Mouse (Mus musculus): Measurements from ENCODE around the gene Dlx6. TPM values are rescaled to one million over a fixed set of nuclear protein-coding genes. Genes with fewer than 3 reads are reported as not detected.

Gene Dlx6
- polyA plus RNA-seq, 1 experiment, result not detected

DNA sequence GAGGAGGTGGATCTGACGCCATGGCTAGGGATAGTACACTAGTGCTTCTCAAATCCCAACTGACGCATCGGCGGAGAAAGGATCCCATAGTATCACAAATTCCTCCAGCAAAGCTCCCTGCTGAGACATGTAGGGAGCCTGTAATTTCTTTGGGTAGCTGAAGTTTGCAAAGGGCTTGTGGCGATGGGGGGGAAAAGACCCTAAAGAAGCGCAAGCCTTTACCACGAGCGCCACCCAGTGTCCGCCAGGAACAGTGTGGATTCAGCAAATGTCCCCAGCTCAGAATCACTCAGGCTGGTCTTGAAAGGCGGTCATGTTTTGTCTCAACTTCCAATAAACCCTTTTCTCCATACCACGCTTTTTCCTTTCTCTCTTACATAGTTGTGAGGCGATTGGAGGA, 21.8 kb downstream of the Dlx6 start:
- Histone ChIP-seq H3K4me3 (no peak overlapping the region), H3K36me3 (ENCODE audit: control insufficient read depth, insufficient read depth) (no peaks in the 10 kb centered on the region), H3K27me3 (ENCODE audit: control insufficient read depth, insufficient read depth, insufficient read length) (peaks cover 27% of the 10 kb centered on the region), H3K79me2 (ENCODE audit: control insufficient read depth, insufficient read depth) (no peaks in the 10 kb centered on the region), H3K4me2 (ENCODE audit: low read depth) (no peak overlapping the region), H3ac (ENCODE audit: control insufficient read depth, insufficient read length) (no peak overlapping the region)
- TF ChIP-seq REST (IDR thresholded peaks at IDR 0.05; ENCODE audit: insufficient read depth, insufficient read length) (no peak), MYOD1 (IDR thresholded peaks at IDR 0.05; ENCODE audit: control insufficient read depth in 1 of 3, insufficient read length in 2 of 3, low read depth in 2 of 3) (no peak), POLR2AphosphoS2 (IDR thresholded peaks at IDR 0.05; ENCODE audit: insufficient read length, low read depth) (no peak), E2F4 (IDR thresholded peaks at IDR 0.05; ENCODE audit: insufficient read depth) (no peak), SRF (IDR thresholded peaks at IDR 0.05; ENCODE audit: control insufficient read depth, insufficient read length, low read depth) (no peak), TCF12 (IDR thresholded peaks at IDR 0.05; ENCODE audit: insufficient read depth, poor library complexity, severe bottlenecking) (no peak), USF1 (IDR thresholded peaks at IDR 0.05; ENCODE audit: low read depth) (no peak), CEBPB (IDR thresholded peaks at IDR 0.05; ENCODE audit: insufficient read depth, poor library complexity, severe bottlenecking) (no peak), MYOG (IDR thresholded peaks at IDR 0.05; ENCODE audit: control insufficient read depth in 1 of 3, insufficient read depth in 1 of 3, insufficient read length in 2 of 3, low read depth in 2 of 3) (no peak)

DNA sequence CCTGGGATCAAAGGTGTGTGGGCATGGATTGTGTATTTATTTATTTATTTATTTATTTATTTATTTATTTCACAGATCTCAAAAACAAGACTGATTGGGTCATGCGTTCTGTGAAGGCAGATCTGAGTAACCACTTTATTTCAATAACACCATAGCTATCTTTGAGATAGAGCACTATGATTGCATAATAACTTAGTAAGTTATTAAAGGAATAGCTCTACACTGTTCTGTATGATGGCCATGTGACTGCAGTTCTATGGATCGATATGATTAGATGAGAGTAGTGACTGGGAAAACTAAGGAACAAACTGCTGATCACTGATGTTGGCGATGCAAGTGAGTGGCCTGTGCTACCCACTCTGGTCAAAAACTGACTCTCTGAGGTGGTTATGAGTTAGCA, 23.1 kb downstream of the Dlx6 start:
- H3ac ChIP-seq (ENCODE audit: control insufficient read depth, insufficient read length), result no peak overlapping the region
- no peak overlapping the region for H3K4me3 ChIP-seq
- H3K79me2 ChIP-seq (ENCODE audit: control insufficient read depth, insufficient read depth), result no peaks in the 10 kb centered on the region
- H3K4me2 ChIP-seq (ENCODE audit: low read depth), result no peak overlapping the region
- H3K36me3 ChIP-seq (ENCODE audit: control insufficient read depth, insufficient read depth), result no peaks in the 10 kb centered on the region
- peaks cover 18% of the 10 kb centered on the region for H3K27me3 ChIP-seq (ENCODE audit: control insufficient read depth, insufficient read depth, insufficient read length)
- TF ChIP-seq TCF12 (IDR thresholded peaks at IDR 0.05; ENCODE audit: insufficient read depth, poor library complexity, severe bottlenecking) (no peak), REST (IDR thresholded peaks at IDR 0.05; ENCODE audit: insufficient read depth, insufficient read length) (no peak), SRF (IDR thresholded peaks at IDR 0.05; ENCODE audit: control insufficient read depth, insufficient read length, low read depth) (no peak), CEBPB (IDR thresholded peaks at IDR 0.05; ENCODE audit: insufficient read depth, poor library complexity, severe bottlenecking) (no peak), MYOG (IDR thresholded peaks at IDR 0.05; ENCODE audit: control insufficient read depth in 1 of 3, insufficient read depth in 1 of 3, insufficient read length in 2 of 3, low read depth in 2 of 3) (no peak), POLR2AphosphoS2 (IDR thresholded peaks at IDR 0.05; ENCODE audit: insufficient read length, low read depth) (no peak), MYOD1 (IDR thresholded peaks at IDR 0.05; ENCODE audit: control insufficient read depth in 1 of 3, insufficient read length in 2 of 3, low read depth in 2 of 3) (no peak), E2F4 (IDR thresholded peaks at IDR 0.05; ENCODE audit: insufficient read depth) (no peak), USF1 (IDR thresholded peaks at IDR 0.05; ENCODE audit: low read depth) (no peak), MAX (IDR thresholded peaks at IDR 0.05; ENCODE audit: low read depth) (no peak), TCF3 (IDR thresholded peaks at IDR 0.05; ENCODE audit: insufficient read length, low read depth) (no peak), POLR2A (IDR thresholded peaks at IDR 0.05; ENCODE audit: insufficient read length, low read depth) (no peak)

DNA sequence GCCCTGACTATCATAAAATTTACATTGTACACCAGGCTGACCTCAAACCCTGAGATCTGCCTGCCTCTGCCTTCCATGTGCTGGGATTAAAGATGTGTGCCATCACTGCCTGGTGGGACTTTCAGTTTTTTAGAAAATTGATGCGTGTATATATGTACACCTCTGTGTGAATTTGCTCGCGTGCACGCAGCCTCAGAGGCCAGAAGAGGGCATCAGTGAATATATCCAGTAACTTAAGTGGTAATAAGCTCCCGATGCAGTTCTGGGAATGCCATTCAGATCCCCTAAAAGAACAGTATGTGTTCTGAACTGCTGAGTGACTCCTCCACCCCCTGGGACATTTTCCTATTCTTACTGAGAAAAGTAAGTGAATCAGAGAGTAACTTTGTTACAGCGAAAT, 26.9 kb downstream of the Dlx6 start:
- H3K36me3 ChIP-seq (ENCODE audit: control insufficient read depth, insufficient read depth), result no peaks in the 10 kb centered on the region
- TF ChIP-seq CEBPB (IDR thresholded peaks at IDR 0.05; ENCODE audit: insufficient read depth, poor library complexity, severe bottlenecking) (no peak), MYOD1 (IDR thresholded peaks at IDR 0.05; ENCODE audit: control insufficient read depth in 1 of 3, insufficient read length in 2 of 3, low read depth in 2 of 3) (no peak), TCF12 (IDR thresholded peaks at IDR 0.05; ENCODE audit: insufficient read depth, poor library complexity, severe bottlenecking) (no peak), MYOG (IDR thresholded peaks at IDR 0.05; ENCODE audit: control insufficient read depth in 1 of 3, insufficient read depth in 1 of 3, insufficient read length in 2 of 3, low read depth in 2 of 3) (no peak), E2F4 (IDR thresholded peaks at IDR 0.05; ENCODE audit: insufficient read depth) (no peak), MAX (IDR thresholded peaks at IDR 0.05; ENCODE audit: low read depth) (no peak), SRF (IDR thresholded peaks at IDR 0.05; ENCODE audit: control insufficient read depth, insufficient read length, low read depth) (no peak), POLR2A (IDR thresholded peaks at IDR 0.05; ENCODE audit: insufficient read length, low read depth) (no peak), REST (IDR thresholded peaks at IDR 0.05; ENCODE audit: insufficient read depth, insufficient read length) (no peak), TCF3 (IDR thresholded peaks at IDR 0.05; ENCODE audit: insufficient read length, low read depth) (no peak), USF1 (IDR thresholded peaks at IDR 0.05; ENCODE audit: low read depth) (no peak), POLR2AphosphoS2 (IDR thresholded peaks at IDR 0.05; ENCODE audit: insufficient read length, low read depth) (no peak)
- H3K4me3 ChIP-seq, result no peak overlapping the region
- H3ac ChIP-seq (ENCODE audit: control insufficient read depth, insufficient read length), result no peak overlapping the region
- H3K27me3 ChIP-seq (ENCODE audit: control insufficient read depth, insufficient read depth, insufficient read length), result no peaks in the 10 kb centered on the region
- no peak overlapping the region for H3K4me2 ChIP-seq (ENCODE audit: low read depth)
- no peaks in the 10 kb centered on the region for H3K79me2 ChIP-seq (ENCODE audit: control insufficient read depth, insufficient read depth)

DNA sequence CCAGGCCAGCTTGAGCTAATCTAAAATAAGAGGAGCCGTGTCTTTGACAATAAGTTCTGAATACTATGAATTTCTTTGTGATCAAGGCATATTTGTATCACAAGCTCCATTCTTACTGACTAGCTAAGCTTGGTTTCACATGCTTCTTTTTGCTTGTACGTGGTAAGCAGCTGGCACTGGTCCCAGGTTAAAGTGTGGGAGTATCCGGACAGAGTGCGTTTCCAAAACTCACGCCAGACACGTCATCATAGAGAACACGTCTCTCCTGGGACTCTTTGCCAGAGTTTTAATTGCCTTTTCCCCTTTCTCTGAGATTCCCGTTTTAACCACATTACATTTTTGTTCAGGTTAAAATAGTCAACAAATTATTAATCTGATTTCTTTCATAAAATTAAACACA, 46.5 kb downstream of the Dlx6 start:
- no peaks in the 10 kb centered on the region for H3K79me2 ChIP-seq (ENCODE audit: control insufficient read depth, insufficient read depth)
- H3ac ChIP-seq (ENCODE audit: control insufficient read depth, insufficient read length), result no peak overlapping the region
- no peaks in the 10 kb centered on the region for H3K27me3 ChIP-seq (ENCODE audit: control insufficient read depth, insufficient read depth, insufficient read length)
- H3K4me3 ChIP-seq, result no peak overlapping the region
- no peak for TF ChIP-seq SRF (IDR thresholded peaks at IDR 0.05; ENCODE audit: control insufficient read depth, insufficient read length, low read depth)
- no peak for TF ChIP-seq CEBPB (IDR thresholded peaks at IDR 0.05; ENCODE audit: insufficient read depth, poor library complexity, severe bottlenecking)
- no peak for TF ChIP-seq POLR2AphosphoS2 (IDR thresholded peaks at IDR 0.05; ENCODE audit: insufficient read length, low read depth)
- no peak for TF ChIP-seq MYOG (IDR thresholded peaks at IDR 0.05; ENCODE audit: control insufficient read depth in 1 of 3, insufficient read depth in 1 of 3, insufficient read length in 2 of 3, low read depth in 2 of 3)
- no peak for TF ChIP-seq POLR2A (IDR thresholded peaks at IDR 0.05; ENCODE audit: insufficient read length, low read depth)
- no peak for TF ChIP-seq E2F4 (IDR thresholded peaks at IDR 0.05; ENCODE audit: insufficient read depth)
- TF ChIP-seq MAX (IDR thresholded peaks at IDR 0.05; ENCODE audit: low read depth), result no peak
- TF ChIP-seq USF1 (IDR thresholded peaks at IDR 0.05; ENCODE audit: low read depth), result no peak
- TF ChIP-seq TCF12 (IDR thresholded peaks at IDR 0.05; ENCODE audit: insufficient read depth, poor library complexity, severe bottlenecking), result no peak
- TF ChIP-seq REST (IDR thresholded peaks at IDR 0.05; ENCODE audit: insufficient read depth, insufficient read length), result no peak
- TF ChIP-seq MYOD1 (IDR thresholded peaks at IDR 0.05; ENCODE audit: control insufficient read depth in 1 of 3, insufficient read length in 2 of 3, low read depth in 2 of 3), result no peak
- TF ChIP-seq TCF3 (IDR thresholded peaks at IDR 0.05; ENCODE audit: insufficient read length, low read depth), result no peak
- no peaks in the 10 kb centered on the region for H3K36me3 ChIP-seq (ENCODE audit: control insufficient read depth, insufficient read depth)
- peak overlapping the region; percentile 33 for H3K4me2 ChIP-seq (ENCODE audit: low read depth)

Data from myocyte (in vitro differentiated cells).